Mouse (Mus musculus) layer of hippocampus, postnatal 36 days (tissue): Measurements from ENCODE around the gene Irf2bp2. TPM values are rescaled to one million over a fixed set of nuclear protein-coding genes. Genes with fewer than 3 reads are reported as not detected.

Source experiments
- DNase-seq, 2 experiments: peaks; one replicate each; pipeline ENCODE4 v3.0.0; 2022
- total RNA-seq, 2 experiments: library from RNA; stranded (reverse); gene quantifications; 2 replicates each; pipeline ENCODE4 v1.2.3; 2021

Gene Irf2bp2
- total RNA-seq, 2 experiments from 2014 or later = 61.4 to 61.6 TPM

- no peak for DNase-seq
Observed at GRCm38 (mm10) chr8:126567674-126568073, 26.1 kb downstream of the Irf2bp2 start.

GRCm38 (mm10) chr8:126566446-126567062 is 27.2 kb downstream of the Irf2bp2 start:
- DNase-seq = peak in 1 of 2 experiments; percentile 60

GRCm38 (mm10) chr8:126565954-126566445 is 27.8 kb downstream of the Irf2bp2 start:
- no peak for DNase-seq

- no peak for DNase-seq
Observed at GRCm38 (mm10) chr8:126565231-126565781, 28.5 kb downstream of the Irf2bp2 start.

GRCm38 (mm10) chr8:126564551-126565154 is 29.1 kb downstream of the Irf2bp2 start:
- DNase-seq = no peak

- DNase-seq = no peak
Observed at GRCm38 (mm10) chr8:126561316-126561841, 32.4 kb downstream of the Irf2bp2 start.

GRCm38 (mm10) chr8:126558400-126558953 is 35.3 kb downstream of the Irf2bp2 start:
- no peak for DNase-seq

GRCm38 (mm10) chr8:126557403-126557802 is 36.4 kb downstream of the Irf2bp2 start:
- no peak for DNase-seq

GRCm38 (mm10) chr8:126556691-126557090 is 37.1 kb downstream of the Irf2bp2 start:
- no peak for DNase-seq

- no peak for DNase-seq
Observed at GRCm38 (mm10) chr8:126554741-126555140, 39.0 kb downstream of the Irf2bp2 start.

GRCm38 (mm10) chr8:126551871-126552270 is 41.9 kb downstream of the Irf2bp2 start:
- no peak for DNase-seq

- DNase-seq = no peak
Observed at GRCm38 (mm10) chr8:126550944-126551357, 42.8 kb downstream of the Irf2bp2 start.

GRCm38 (mm10) chr8:126547841-126548240 is 45.9 kb downstream of the Irf2bp2 start:
- no peak for DNase-seq

GRCm38 (mm10) chr8:126547361-126547760 is 46.4 kb downstream of the Irf2bp2 start:
- DNase-seq = no peak

GRCm38 (mm10) chr8:126546480-126546879 is 47.3 kb downstream of the Irf2bp2 start:
- DNase-seq = no peak

- DNase-seq = no peak
Observed at GRCm38 (mm10) chr8:126543407-126543806, 50.4 kb downstream of the Irf2bp2 start.

GRCm38 (mm10) chr8:126542757-126543156 is 51.0 kb downstream of the Irf2bp2 start:
- DNase-seq = no peak

- no peak for DNase-seq
Observed at GRCm38 (mm10) chr8:126542090-126542689, 51.6 kb downstream of the Irf2bp2 start.

GRCm38 (mm10) chr8:126540298-126540697 is 53.5 kb downstream of the Irf2bp2 start:
- DNase-seq = no peak

GRCm38 (mm10) chr8:126539355-126540093 is 54.3 kb downstream of the Irf2bp2 start:
- DNase-seq = no peak

GRCm38 (mm10) chr8:126538648-126539354 is 55.0 kb downstream of the Irf2bp2 start:
- DNase-seq = peak in 1 of 2 experiments; percentile 40
